15 mouse cellular contexts compared by ENCODE assay signal in genomic region chr5:101297511-101298102, GRCm38 (mm10).
"Had no signal": no experiment of that assay in that cellular context is flagged by ENCODE, and none has a peak within 500 bp of the region (broad histone marks: within the 10 kb centered on the region; RNA-seq: fewer than 3 reads in every experiment).

No protein-coding gene starts in this region.

- H3K36me3 ChIP-seq: kidney, embryonic 15.5 days; limb, embryonic 15.5 days; liver, embryonic 12.5 days; lung, embryonic 15.5 days; midbrain, embryonic 13.5 days; stomach, embryonic 15.5 days had no signal

- H3K4me3 ChIP-seq: kidney, embryonic 15.5 days; limb, embryonic 15.5 days; liver, embryonic 12.5 days; lung, embryonic 15.5 days; midbrain, embryonic 13.5 days; myocyte; stomach, embryonic 15.5 days had no signal

- ATAC-seq: liver, embryonic 12.5 days; midbrain, embryonic 13.5 days had no signal

- H3K9ac ChIP-seq: kidney, embryonic 15.5 days; limb, embryonic 15.5 days; liver, embryonic 12.5 days; lung, embryonic 15.5 days; midbrain, embryonic 13.5 days; stomach, embryonic 15.5 days had no signal

- H3K9me3 ChIP-seq: kidney, embryonic 15.5 days; limb, embryonic 15.5 days; liver, embryonic 12.5 days; lung, embryonic 15.5 days; midbrain, embryonic 13.5 days; stomach, embryonic 15.5 days had no signal

- H3K4me2 ChIP-seq: kidney, embryonic 15.5 days; limb, embryonic 15.5 days; liver, embryonic 12.5 days; lung, embryonic 15.5 days; midbrain, embryonic 13.5 days; stomach, embryonic 15.5 days had no signal

- H3K27me3 ChIP-seq: limb, embryonic 15.5 days; liver, embryonic 12.5 days; lung, embryonic 15.5 days; stomach, embryonic 15.5 days had no signal

- H3K27ac ChIP-seq: kidney, embryonic 15.5 days; limb, embryonic 15.5 days; liver, embryonic 12.5 days; lung, embryonic 15.5 days; macrophage; midbrain, embryonic 13.5 days; stomach, embryonic 15.5 days had no signal

- H3K4me1 ChIP-seq: kidney, embryonic 15.5 days; liver, embryonic 12.5 days; lung, embryonic 15.5 days; midbrain, embryonic 13.5 days; stomach, embryonic 15.5 days had no signal

- DNase-seq: kidney, adult 2 months; kidney, postnatal 14 days; layer of hippocampus, postnatal 36 days; lung, postnatal 14 days; right cerebral cortex, postnatal 14 days; thymus, adult 2 months; thymus, postnatal 25 days had no signal
